Mouse (Mus musculus) heart, postnatal 0 days (tissue): ENCODE results near the gene Tgoln1. TPM values are rescaled to one million over a fixed set of nuclear protein-coding genes. Genes with fewer than 3 reads are reported as not detected.

Experiments used
- ATAC-seq: fragments of 200-750 bp; cut with Nextera tagmentation; 2 replicates; pipeline ENCODE4 v1.8.0; 2017; ENCODE audit warnings: low read depth, moderate number of reproducible peaks, moderate library complexity; ENCODE audit not compliant: insufficient read depth
- DNase-seq: peaks from one replicate; pipeline ENCODE4 v3.0.0-alpha.2; 2016; ENCODE audit warnings: low spot score
- H3K27ac ChIP-seq: fragments of 300-500 bp; sonication (generic); 2 replicates; pipeline ENCODE4 v1.5.1; 2014; ENCODE audit warnings: low read depth, mild to moderate bottlenecking
- H3K27me3 ChIP-seq: fragments of 300-500 bp; sonication (generic); 2 replicates; pipeline ENCODE4 v1.6.1; 2014; ENCODE audit warnings: low read length, mixed read lengths; ENCODE audit not compliant: control insufficient read depth, insufficient read depth
- H3K36me3 ChIP-seq: fragments of 300-500 bp; sonication (generic); replicated peaks from 2 replicates; pipeline ENCODE4 v1.6.1; 2014; ENCODE audit warnings: low read length, mixed read lengths; ENCODE audit not compliant: control insufficient read depth, insufficient read depth
- H3K4me1 ChIP-seq: fragments of 300-500 bp; sonication (generic); 2 replicates; pipeline ENCODE4 v1.6.1; 2014; ENCODE audit warnings: antibody characterized with exemption; ENCODE audit not compliant: control insufficient read depth, insufficient read depth
- H3K4me2 ChIP-seq: fragments of 300-500 bp; sonication (generic); 2 replicates; pipeline ENCODE4 v1.6.1; 2014; ENCODE audit warnings: low read depth, mild to moderate bottlenecking, low read length, moderate library complexity
- H3K4me3 ChIP-seq: fragments of 300-500 bp; sonication (generic); 2 replicates; pipeline ENCODE4 v1.5.1; 2014; ENCODE audit warnings: low read depth, low read length
- H3K9ac ChIP-seq: fragments of 300-500 bp; sonication (generic); replicated peaks from 2 replicates; pipeline ENCODE4 v1.6.1; 2014; ENCODE audit warnings: low read depth, low read length, mixed read lengths
- H3K9me3 ChIP-seq: fragments of 300-500 bp; sonication (generic); replicated peaks from 2 replicates; pipeline ENCODE4 v1.6.1; 2016; ENCODE audit warnings: low read length; ENCODE audit not compliant: control insufficient read depth
- CTCF ChIP-seq: IDR thresholded peaks from 2 replicates; pipeline ENCODE4 v1.5.1; 2016; ENCODE audit warnings: antibody characterized with exemption, control low read depth, low read depth
- EP300 ChIP-seq: IDR thresholded peaks from 2 replicates; pipeline ENCODE4 v1.6.1; 2016; ENCODE audit warnings: antibody characterized with exemption, low read depth
- WGBS: fragments of 180-500 bp; shearing (Covaris S2); extraction: QIAGEN DNeasy Blood & Tissue Kit; methylation state at CpG from one replicate; pipeline ENCODE4 v1.1.7; 2014; 5-methylcytosine and 5-hydroxymethylcytosine counted together
- polyA plus RNA-seq: library from polyadenylated mRNA; unstranded; fragments of >200 nt; fragmentation: Nextera tagmentation; extraction: Ambion mirVana; gene quantifications from 2 replicates; pipeline ENCODE4 v1.2.1, GENCODE M21; 2015
- total RNA-seq: library from RNA; depleted of rRNA; stranded (reverse); fragments of >200 nt; gene quantifications from 2 replicates; pipeline ENCODE4 v1.2.3, GENCODE M21; 2014; ENCODE audit warnings: low replicate concordance

Tgoln1 gene
- total and polyA plus RNA-seq, 2 experiments from 2014 or later, result 16.4 to 21.3 TPM

DNA sequence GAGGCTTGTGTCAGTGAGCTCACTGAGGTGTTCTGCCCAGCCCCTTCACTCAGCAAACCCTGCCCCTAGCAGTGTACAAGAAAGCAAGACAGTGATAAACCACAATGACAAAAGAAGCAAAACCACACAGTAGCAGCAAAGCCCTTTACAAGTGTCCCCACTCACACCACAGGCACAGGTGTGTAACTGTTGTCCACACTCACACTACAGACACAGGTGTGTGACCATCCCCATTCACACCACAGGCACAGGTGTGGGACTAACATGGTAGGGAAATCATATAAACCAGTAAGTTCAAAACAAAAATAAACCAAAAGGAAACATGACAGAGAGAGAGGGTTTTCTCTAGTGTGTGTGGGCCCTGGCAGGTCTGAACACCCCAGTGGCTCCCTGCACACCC lies 28.5 kb downstream of the Tgoln1 start:
- no peak for DNase-seq
- no peaks in the 10 kb centered on the region for H3K9me3 ChIP-seq
- TF ChIP-seq CTCF (no peak), EP300 (no peak)
- H3K36me3 ChIP-seq, result peaks cover 21% of the 10 kb centered on the region
- no peaks in the 10 kb centered on the region for H3K4me1 ChIP-seq
- H3K4me3 ChIP-seq, result no peak overlapping the region
- no peak overlapping the region for H3K27ac ChIP-seq
- no peak overlapping the region for H3K9ac ChIP-seq
- no peak overlapping the region for H3K4me2 ChIP-seq
- no peak for ATAC-seq
- no peaks in the 10 kb centered on the region for H3K27me3 ChIP-seq

DNA sequence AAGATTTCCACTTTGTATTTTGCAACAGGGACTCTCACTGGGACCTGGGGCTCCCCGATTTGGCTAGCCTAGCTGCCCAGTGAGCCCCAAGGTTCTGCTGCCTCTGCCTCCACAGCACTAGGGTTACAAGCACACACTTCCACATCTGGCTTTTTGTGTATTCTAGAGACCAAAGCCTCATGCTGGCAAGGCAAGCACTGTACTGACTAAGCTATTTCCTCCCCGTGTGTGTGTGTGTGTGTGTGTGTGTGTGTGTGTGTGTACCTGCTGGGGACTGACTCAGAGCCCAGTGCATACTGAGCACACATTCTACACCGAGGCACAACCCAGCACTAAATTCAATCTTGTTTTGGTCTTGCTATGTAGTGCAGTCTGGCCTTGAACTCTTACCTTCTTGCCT lies 30.1 kb downstream of the Tgoln1 start:
- 69% methylated on average over 3 of the region's 3 CpGs for WGBS
- H3K9ac ChIP-seq, result no peak overlapping the region
- no peak overlapping the region for H3K27ac ChIP-seq
- TF ChIP-seq CTCF (no peak), EP300 (no peak)
- DNase-seq, result no peak
- H3K4me2 ChIP-seq, result no peak overlapping the region
- no peaks in the 10 kb centered on the region for H3K4me1 ChIP-seq
- peaks cover 15% of the 10 kb centered on the region; the same call in 1 of the 2 replicates for H3K36me3 ChIP-seq
- no peak overlapping the region for H3K4me3 ChIP-seq
- H3K9me3 ChIP-seq, result no peaks in the 10 kb centered on the region
- ATAC-seq, result no peak
- no peaks in the 10 kb centered on the region for H3K27me3 ChIP-seq

DNA sequence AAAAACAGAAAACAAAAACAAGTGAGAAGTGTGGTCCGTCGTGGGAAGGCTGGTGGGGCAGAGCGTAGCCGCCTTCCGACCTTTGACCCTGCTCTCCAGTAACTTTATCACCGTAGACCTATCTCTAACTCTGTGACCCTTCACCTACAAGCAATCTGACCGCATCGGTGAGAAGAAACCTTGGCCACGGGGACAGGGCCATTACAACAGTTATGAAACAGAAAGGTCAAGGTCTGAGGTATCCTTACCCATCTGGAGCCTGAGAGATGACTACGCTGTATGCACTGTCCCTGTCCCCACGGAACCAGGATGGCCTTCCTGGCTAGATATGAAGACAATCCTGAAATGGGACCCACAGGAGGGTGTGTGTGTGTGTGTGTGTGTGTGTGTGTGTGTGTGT lies 32.6 kb downstream of the Tgoln1 start:
- WGBS, result 78% methylated on average over 11 of the region's 11 CpGs
- Histone ChIP-seq H3K36me3 (peaks cover 23% of the 10 kb centered on the region), H3K9ac (no peak overlapping the region), H3K9me3 (no peaks in the 10 kb centered on the region), H3K4me2 (no peak overlapping the region), H3K27ac (no peak overlapping the region), H3K4me1 (no peaks in the 10 kb centered on the region), H3K4me3 (no peak overlapping the region), H3K27me3 (no peaks in the 10 kb centered on the region)
- ATAC-seq, result no peak
- TF ChIP-seq CTCF (no peak), EP300 (no peak)
- DNase-seq, result no peak

DNA sequence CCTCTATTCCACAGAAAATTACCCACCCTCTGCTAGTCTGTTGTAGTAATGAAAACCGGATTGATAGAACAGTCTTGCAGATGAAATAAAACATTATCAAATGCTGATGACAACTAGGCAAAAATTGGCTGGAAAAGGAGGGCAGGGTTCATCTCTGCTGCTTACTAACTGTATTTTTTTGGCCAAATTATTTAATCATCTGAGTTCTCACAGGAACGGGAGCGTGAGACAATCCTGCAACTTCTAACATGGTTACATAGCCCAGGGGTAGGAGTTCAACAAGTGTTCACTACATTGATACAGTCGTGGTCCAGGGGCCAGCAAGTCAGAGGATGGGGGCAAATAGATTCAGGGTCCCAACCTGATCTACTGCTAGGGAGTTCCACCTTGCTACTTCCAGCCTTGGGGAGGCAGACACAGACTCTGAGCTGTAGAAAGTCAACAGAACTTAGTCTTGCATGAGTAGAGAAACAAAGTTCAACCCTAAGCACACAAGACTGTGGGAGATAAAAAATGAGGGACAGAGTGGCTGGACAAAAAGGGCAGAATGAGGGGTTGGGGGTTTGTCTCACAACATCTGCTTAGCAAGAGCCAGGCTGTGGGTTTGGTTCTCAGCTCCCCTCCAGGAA lies 33.5 kb downstream of the Tgoln1 start:
- Histone ChIP-seq H3K9ac (no peak overlapping the region), H3K36me3 (peaks cover 31% of the 10 kb centered on the region), H3K4me3 (no peak overlapping the region), H3K27ac (no peak overlapping the region), H3K27me3 (no peaks in the 10 kb centered on the region), H3K9me3 (no peaks in the 10 kb centered on the region), H3K4me1 (no peaks in the 10 kb centered on the region), H3K4me2 (no peak overlapping the region)
- DNase-seq, result no peak
- TF ChIP-seq CTCF, result no peak
- no peak for TF ChIP-seq EP300
- ATAC-seq, result no peak
- WGBS, result 82% methylated on average over 4 of the region's 4 CpGs

DNA sequence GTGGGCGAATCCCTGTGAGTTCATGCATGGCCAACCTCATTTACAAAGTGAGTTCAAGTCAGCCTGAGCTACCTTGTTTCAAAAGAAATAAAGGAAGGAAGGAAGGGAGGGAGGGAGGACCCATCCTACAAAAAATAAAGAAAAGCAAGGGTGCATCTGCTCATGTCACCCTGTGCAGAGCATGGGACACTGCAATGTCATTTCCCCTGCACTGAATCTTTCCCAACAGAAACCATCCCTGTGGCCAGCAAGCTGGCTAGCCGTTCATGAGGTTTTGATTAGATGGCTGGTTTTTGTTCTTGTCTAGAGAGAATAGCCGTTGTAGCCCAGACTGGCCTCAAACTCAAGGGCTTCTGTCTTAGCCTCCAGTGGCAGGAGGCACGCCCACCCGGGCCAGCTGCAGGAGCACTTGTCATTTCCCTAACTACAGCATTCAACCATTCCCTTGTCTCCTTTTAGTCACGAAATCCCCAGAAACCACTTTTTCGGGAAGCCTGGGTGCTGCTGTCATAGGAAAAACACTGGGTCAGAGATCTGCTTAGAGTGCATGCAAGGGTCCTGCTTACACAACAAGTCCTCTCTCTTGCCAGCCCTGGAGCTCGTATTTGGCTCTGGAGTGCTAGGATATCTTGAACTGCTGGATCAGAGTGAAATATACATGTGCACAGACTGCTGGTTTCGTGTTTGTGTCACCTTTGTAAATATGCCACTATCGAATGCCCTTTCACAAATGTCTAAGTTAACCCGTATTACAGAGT lies 35.0 kb downstream of the Tgoln1 start:
- no peaks in the 10 kb centered on the region for H3K27me3 ChIP-seq
- ATAC-seq, result no peak
- peaks cover 36% of the 10 kb centered on the region for H3K36me3 ChIP-seq
- H3K9me3 ChIP-seq, result no peaks in the 10 kb centered on the region
- H3K4me3 ChIP-seq, result no peak overlapping the region
- no peak overlapping the region for H3K27ac ChIP-seq
- H3K4me1 ChIP-seq, result no peaks in the 10 kb centered on the region
- H3K4me2 ChIP-seq, result no peak overlapping the region
- H3K9ac ChIP-seq, result no peak overlapping the region
- DNase-seq, result no peak
- TF ChIP-seq CTCF (no peak), EP300 (no peak)
- WGBS, result 70% methylated on average over 11 of the region's 11 CpGs

DNA sequence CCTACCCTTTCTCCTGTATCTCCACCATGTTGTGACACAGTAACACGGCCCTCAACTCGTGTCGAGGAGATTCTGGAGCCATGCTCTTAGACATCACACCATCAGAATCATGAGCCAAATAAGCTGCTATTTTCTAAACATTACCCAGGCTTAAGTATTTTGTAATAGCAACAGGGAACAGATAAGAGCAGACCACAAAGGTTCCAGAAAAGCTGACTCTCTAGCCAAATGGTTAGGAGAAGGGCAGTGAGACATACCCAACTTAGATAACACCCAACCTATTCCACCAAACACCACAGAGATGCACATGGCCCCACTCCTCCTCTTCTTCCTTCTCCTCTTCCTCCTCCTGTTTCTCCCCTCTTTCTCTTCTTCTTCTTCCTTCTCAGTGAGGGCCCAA lies 40.8 kb downstream of the Tgoln1 start:
- Histone ChIP-seq H3K36me3 (peaks cover 49% of the 10 kb centered on the region), H3K27me3 (no peaks in the 10 kb centered on the region), H3K4me2 (no peak overlapping the region), H3K4me1 (no peaks in the 10 kb centered on the region), H3K27ac (no peak overlapping the region), H3K9ac (no peak overlapping the region), H3K9me3 (no peaks in the 10 kb centered on the region), H3K4me3 (no peak overlapping the region)
- no peak for ATAC-seq
- TF ChIP-seq CTCF (no peak), EP300 (no peak)
- WGBS, result 93% methylated on average over 3 of the region's 3 CpGs
- no peak for DNase-seq
